Mouse (Mus musculus) CD8-positive naive resting alpha-beta T cell, adult 57 days (primary cell): ENCODE data around the gene Hspb7. TPM values are rescaled to one million over a fixed set of nuclear protein-coding genes. Genes with fewer than 3 reads are reported as not detected.

ENCODE experiments used
- total RNA-seq: library from RNA; stranded (reverse); gene quantifications from one replicate; pipeline ENCODE4 v1.2.4, GENCODE M21; 2023

Hspb7 gene
- total RNA-seq = not detected

DNA sequence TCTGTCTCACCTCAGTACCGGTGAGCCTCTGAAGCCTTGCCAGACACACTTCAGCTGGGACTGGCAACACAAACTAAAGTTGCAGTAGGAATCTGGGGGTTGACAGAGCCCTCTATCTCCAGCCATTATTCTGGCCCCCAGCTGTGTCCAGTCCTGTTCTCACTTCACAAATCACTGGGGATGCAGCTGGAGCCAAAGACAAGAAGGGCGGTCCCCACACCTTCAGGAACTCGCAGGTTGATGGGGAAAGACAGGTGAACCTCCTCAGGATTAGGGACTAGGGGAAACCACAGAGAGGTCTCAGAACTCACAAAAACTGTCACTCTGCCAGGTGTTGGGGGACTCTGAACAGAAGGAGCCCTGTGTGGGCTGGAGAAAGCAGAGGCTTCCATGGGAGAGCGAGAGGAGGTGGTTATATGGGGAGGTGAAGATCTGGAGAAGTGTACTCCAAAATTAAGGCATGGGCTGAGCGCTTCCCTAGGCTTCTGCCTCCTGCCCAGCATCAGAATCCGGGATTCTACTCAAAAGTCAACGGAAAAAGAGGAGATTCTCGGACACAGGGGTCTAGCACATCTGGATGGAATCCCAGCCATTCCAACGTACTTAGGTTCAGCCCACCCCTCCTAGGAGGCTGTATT is at the start of gene Hspb7:
Gene Hspb7, plus strand, starts transcription at position 588 of the 638 bp plus-strand sequence.

DNA sequence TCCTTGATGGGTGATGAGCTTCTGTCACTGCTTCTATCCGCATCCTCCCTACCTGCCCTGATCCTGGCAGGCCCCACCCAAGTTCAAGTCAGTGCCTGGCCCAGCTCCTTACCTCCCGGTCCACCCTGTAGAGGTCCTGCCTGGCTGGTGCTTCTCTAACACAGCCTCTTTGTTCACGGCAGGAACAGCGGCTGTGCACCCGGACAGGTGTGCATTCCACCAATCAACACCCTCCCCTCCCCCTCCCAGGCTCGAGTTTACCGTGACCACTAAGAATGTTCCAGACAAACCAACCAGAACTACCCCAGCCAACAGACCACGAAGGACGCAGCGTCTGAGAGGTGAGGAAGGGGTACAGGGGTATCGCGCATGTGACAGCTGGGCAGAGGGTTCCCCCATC is 22.0 kb upstream of the Hspb7 start, which contains the start of gene Clcnka:
Gene Clcnka, minus strand, starts transcription at position 180 of the 400 bp plus-strand sequence.

DNA sequence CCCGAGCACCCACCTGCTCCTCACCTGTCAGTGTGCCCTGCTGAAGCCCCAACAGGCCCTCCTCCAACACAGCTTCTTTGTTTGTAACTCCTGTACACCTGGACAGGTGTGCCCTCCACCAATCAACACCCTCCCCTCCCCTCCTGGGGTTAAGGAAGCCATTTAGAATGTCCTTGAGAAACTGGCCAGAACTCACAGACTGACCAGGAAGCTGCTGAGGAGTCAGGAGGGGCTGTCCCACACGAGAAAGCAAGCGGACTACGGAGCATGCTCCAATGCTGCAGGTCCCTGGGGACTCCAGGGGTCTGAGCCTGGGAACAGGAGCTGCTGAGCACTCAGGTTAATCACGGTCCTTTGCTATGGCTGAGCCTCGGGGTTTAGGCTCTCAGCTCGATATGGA is 4.7 kb upstream of the Hspb7 start, which contains the start of gene Clcnkb:
Gene Clcnkb, minus strand, starts transcription at position 91 of the 400 bp plus-strand sequence.

DNA sequence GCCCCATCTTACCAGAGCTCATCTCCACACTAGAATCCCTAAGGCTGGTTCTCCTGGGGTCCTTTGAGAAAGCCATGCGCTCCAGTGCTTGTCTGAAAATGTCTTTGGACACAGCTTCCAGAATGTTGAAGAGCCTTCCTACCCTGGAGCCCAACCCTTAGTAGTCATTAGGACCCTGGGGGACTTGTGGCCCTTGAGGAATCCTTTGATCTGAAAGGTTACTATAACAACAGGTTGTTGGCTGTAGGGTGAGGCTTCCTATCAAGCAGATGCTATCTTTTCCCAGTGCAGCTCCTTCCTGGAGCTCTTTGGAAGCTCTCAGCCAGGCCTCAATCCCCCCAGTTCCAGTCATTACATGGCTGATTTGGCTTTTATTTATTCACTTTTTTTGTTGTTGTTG is 15.4 kb downstream of the Hspb7 start, which contains the start of gene Srarp:
Gene Srarp, minus strand, starts transcription at position 132 of the 400 bp plus-strand sequence.

GRCm38 (mm10) chr4:141444451-141445327 is 24.1 kb downstream of the Hspb7 start, which contains the start of gene Zbtb17:
TSS of gene Zbtb17 (plus strand) at chr4:141444654.

Other genes with a start within 250 kb of the Hspb7 start
- gene Rsg1, start 206.8 kb upstream of the Hspb7 start, total RNA-seq = 2.3 TPM
- gene Arhgef19, start 181.3 kb upstream of the Hspb7 start, total RNA-seq = not detected
- gene Epha2, start 119.5 kb upstream of the Hspb7 start, total RNA-seq = 1.2 TPM
- gene Fam131c, start 52.6 kb upstream of the Hspb7 start, total RNA-seq = not detected
- gene Clcnka, start 22.1 kb upstream of the Hspb7 start, total RNA-seq = not detected
- not detected for gene Clcnkb, start 4.8 kb upstream of the Hspb7 start, total RNA-seq
- not detected for gene Srarp, start 15.3 kb downstream of the Hspb7 start, total RNA-seq
- 40.0 TPM for gene Zbtb17, start 23.9 kb downstream of the Hspb7 start, total RNA-seq
- 55.5 TPM for gene Spen, start 117.8 kb downstream of the Hspb7 start, total RNA-seq
- not detected for gene Fblim1, start 185.3 kb downstream of the Hspb7 start, total RNA-seq
- 0.34 TPM for gene Tmem82, start 197.9 kb downstream of the Hspb7 start, total RNA-seq
- gene Slc25a34, start 203.0 kb downstream of the Hspb7 start, total RNA-seq = not detected
- gene Plekhm2, start 244.1 kb downstream of the Hspb7 start, total RNA-seq = 35.0 TPM